Mouse (Mus musculus): Measurements from ENCODE around the gene Fam20a.
A peak's percentile ranks its signal among the peaks of the same experiment; 100 is the strongest.

Fam20a gene

GRCm38 (mm10) chr11:109653201-109653600 is 68.9 kb downstream of the Fam20a start:
- no peak for DNase-seq (ENCODE audit: low spot score in 2 of 2)

DNA sequence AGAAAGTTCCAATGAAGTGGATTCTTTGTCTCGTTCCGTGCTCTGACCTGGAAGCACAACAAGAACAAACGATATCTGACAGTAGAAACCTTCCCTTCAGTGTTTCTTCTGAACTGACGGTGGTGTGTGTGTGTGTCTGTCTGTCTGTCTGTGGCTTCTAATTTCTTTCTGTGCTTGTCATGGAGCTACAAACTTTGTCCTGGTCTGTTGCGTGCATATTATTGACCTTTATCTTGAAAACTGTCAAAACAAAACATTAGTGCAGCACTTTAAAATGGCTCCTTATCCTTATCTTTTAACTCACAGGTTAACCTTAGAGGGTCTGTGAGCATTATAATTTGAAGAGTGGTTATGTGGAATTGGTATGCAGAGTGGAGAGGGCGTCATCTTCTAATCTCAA is 69.6 kb downstream of the Fam20a start:
- DNase-seq (ENCODE audit: low spot score in 2 of 2): no peak

- DNase-seq (ENCODE audit: low spot score in 2 of 2): peak in 1 of 2 experiments; percentile 42
Observed at GRCm38 (mm10) chr11:109651566-109652024, 70.5 kb downstream of the Fam20a start.

- DNase-seq (ENCODE audit: low spot score in 2 of 2): peak; percentile 88 to 94
Observed at GRCm38 (mm10) chr11:109650788-109651565, 71.1 kb downstream of the Fam20a start.

DNA sequence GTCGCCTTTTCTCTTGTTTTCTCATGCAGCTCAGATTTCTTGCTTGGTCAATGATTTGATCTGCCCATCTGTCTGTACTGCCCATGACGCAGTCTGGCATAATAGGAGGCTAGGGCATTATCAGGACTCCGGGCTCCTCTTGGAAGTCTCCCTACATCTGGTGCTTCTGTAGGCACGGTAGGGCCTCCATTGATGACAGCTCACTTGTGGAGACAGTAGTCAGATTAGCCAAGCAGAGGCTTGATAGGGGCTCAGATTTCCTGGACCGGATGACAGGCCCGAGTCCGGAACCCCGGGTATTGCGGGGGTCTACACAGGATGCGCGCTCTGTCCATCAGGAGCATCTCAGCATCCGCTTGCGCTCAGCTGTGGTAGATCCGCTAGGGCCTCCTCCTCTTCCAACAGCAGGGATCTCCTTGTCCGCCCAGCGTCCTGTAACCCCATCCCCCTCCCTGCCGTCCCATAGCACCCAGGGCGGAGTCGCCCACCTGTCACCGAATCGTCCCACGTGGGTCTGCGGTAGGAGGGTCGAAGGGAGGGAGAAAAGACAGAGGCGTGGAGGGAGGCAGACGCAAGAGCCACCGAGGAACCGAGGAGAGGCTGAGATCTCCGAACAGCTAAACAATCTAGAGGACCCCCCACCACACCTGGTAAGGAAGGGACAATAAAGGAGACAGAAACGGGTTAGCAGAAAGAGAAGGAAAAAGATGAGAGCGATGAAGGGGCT is 71.9 kb downstream of the Fam20a start:
- peak; percentile 80 to 88 for DNase-seq (ENCODE audit: low spot score in 2 of 2)

GRCm38 (mm10) chr11:109649206-109649605 is 72.9 kb downstream of the Fam20a start, which contains the start of gene Prkar1a:
TSS of gene Prkar1a (plus strand) at chr11:109649405.
- DNase-seq (ENCODE audit: low spot score in 2 of 2): no peak

DNA sequence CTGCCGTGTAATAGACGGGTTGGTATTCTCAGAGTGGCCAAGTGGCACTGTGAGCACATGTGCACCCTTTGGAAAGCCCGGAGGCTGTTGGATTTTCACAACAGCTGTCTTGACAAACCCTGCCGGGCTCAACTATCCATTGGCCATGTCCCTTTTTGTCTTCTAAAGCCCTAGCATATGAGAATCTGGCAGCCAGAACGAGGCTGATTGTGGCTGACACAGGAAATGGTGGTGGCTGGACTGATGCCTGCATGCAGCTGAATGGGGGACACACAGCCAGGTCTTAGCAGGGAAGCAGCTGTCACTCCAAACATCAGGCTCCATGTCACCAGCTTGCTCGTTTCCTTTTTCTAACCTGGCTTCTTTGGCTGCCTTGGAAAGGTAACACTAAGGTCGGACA is 73.6 kb downstream of the Fam20a start:
- peak in 1 of 2 experiments; percentile 31 for DNase-seq (ENCODE audit: low spot score in 2 of 2)

GRCm38 (mm10) chr11:109641498-109642222 is 80.4 kb downstream of the Fam20a start:
- no peak for DNase-seq (ENCODE audit: low spot score in 2 of 2)

- no peak for DNase-seq (ENCODE audit: low spot score in 2 of 2)
Observed at GRCm38 (mm10) chr11:109635871-109636395, 86.1 kb downstream of the Fam20a start.

- DNase-seq (ENCODE audit: low spot score in 2 of 2): no peak
Observed at GRCm38 (mm10) chr11:109634928-109635327, 87.2 kb downstream of the Fam20a start.

- DNase-seq (ENCODE audit: low spot score in 2 of 2): no peak
Observed at GRCm38 (mm10) chr11:109629021-109629521, 93.0 kb downstream of the Fam20a start.

- no peak for DNase-seq (ENCODE audit: low spot score in 2 of 2)
Observed at GRCm38 (mm10) chr11:109628099-109628498, 94.0 kb downstream of the Fam20a start.

DNA sequence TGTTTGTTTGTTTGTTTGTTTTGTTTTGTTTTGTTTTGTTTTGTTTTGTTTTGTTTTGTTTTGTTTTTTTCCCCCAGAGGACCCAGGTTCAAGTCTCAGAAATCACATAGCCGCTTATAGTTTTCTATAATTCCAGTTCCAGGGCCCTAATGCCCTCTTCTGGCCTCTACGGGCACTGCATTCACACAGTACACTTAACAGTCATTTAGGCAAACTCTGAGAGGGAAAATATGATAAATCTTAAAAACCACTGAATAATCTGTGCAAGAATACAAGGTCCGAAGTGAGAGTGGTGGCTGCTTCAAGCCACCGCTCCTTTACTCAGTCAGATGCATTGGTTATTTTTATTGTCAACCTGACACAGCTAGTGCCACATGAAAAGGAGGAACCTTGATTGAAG is 94.4 kb downstream of the Fam20a start:
- no peak for DNase-seq (ENCODE audit: low spot score in 2 of 2)

DNA sequence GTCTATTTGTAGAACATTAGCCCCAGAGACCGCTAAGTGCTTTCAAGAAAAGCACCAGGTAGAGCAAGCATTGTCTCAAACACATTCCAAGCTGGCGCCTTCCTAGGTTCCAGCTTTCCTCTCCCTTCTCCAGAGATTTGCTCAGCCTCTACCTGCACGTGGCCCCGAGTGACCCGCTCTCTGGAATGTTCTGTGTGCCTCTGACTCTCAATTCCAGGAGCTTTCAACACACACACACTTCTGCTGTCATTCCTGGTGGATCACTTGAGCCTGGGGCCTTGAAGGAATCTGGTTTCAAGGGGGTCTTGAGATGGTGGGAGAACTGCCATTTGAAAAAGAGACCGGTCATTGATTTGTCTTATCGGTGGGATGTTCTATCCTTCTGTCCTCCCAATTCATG is 98.8 kb downstream of the Fam20a start:
- DNase-seq (ENCODE audit: low spot score in 2 of 2): no peak

GRCm38 (mm10) chr11:109622518-109623037 is 99.5 kb downstream of the Fam20a start:
- DNase-seq (ENCODE audit: low spot score in 2 of 2): no peak

- peak in 1 of 2 experiments; percentile 44 for DNase-seq (ENCODE audit: low spot score in 2 of 2)
Observed at GRCm38 (mm10) chr11:109621183-109621582, 100.9 kb downstream of the Fam20a start.

DNA sequence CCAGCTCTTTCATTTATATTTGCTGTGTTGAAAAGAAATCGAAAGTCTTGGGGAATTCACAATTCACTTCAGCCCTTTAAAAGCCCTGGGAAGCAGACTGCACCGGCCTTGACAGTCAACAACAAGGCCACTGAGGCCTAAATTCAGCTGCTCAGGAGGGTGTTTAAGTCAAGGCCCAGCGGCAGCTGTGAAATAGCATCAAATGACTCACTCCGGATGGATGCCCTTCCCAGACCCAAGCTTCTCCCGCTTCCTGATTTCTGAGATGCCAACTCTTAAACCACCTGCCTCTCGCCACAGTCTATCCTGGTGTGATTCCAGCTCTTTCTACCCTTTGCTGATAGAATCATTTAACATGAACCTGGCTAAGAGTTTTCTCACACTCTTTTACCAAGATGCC is 101.7 kb downstream of the Fam20a start:
- DNase-seq (ENCODE audit: low spot score in 2 of 2): no peak

All from frontal cortex, postnatal 10 days (tissue).